Mouse (Mus musculus) heart, adult 10 weeks (tissue): ENCODE data around the gene Pde6c. TPM values are rescaled to one million over a fixed set of nuclear protein-coding genes. Genes with fewer than 3 reads are reported as not detected.

Source experiments
- polyA plus RNA-seq: library from polyadenylated mRNA; stranded (reverse); fragments of 350-450 nt; fragmentation: Illumina TruSeq; extraction: RNeasy Lipid Tissue Mini Kit (QIAGEN cat#74804); gene quantifications from one replicate; pipeline ENCODE4 v1.2.3, GENCODE M21; 2014; ENCODE audit warnings: low read depth, low replicate concordance

Gene Pde6c
- not detected for polyA plus RNA-seq

GRCm38 (mm10) chr19:38132481-38132880 is at the start of gene Pde6c:
Gene Pde6c, plus strand, starts transcription at chr19:38132781.

GRCm38 (mm10) chr19:38096858-38097758 is 35.5 kb upstream of the Pde6c start, which contains the start of gene Ffar4:
Gene Ffar4, plus strand, starts transcription at chr19:38097071.

GRCm38 (mm10) chr19:38125219-38125610 is 7.4 kb upstream of the Pde6c start, which contains the start of gene Rbp4:
Gene Rbp4, minus strand, starts transcription at chr19:38125281.

GRCm38 (mm10) chr19:38223905-38224684 is 91.5 kb downstream of the Pde6c start, which contains the start of gene Fra10ac1:
Gene Fra10ac1, minus strand, starts transcription at chr19:38224156.

Other genes starting within 250 kb of the Pde6c start
- gene Myof, start 89.2 kb upstream of the Pde6c start, polyA plus RNA-seq, result 10.1 TPM
- gene Cep55, start 77.8 kb upstream of the Pde6c start, polyA plus RNA-seq, result not detected
- not detected for gene Ffar4, start 35.7 kb upstream of the Pde6c start, polyA plus RNA-seq
- 8.9 TPM for gene Rbp4, start 7.5 kb upstream of the Pde6c start, polyA plus RNA-seq
- gene Fra10ac1, start 91.4 kb downstream of the Pde6c start, polyA plus RNA-seq, result 20.4 TPM
- 4.9 TPM for gene Lgi1, start 131.8 kb downstream of the Pde6c start, polyA plus RNA-seq